Mouse (Mus musculus) embryonic facial prominence, embryonic 11.5 days (tissue): Measurements from ENCODE around the gene C330007P06Rik. TPM values are rescaled to one million over a fixed set of nuclear protein-coding genes. Genes with fewer than 3 reads are reported as not detected.

Source experiments
- ATAC-seq: fragments of 200-750 bp; cut with Nextera tagmentation; replicated peaks from 2 replicates; pipeline ENCODE4 v1.8.0; 2017; ENCODE audit warnings: low read depth; ENCODE audit not compliant: insufficient number of reproducible peaks, low FRiP score, low TSS enrichment
- DNase-seq: peaks from one replicate; pipeline ENCODE4 v3.0.0-alpha.2; 2015; ENCODE audit warnings: low spot score
- H3K27ac ChIP-seq: fragments of 300-500 bp; sonication (generic); replicated peaks from 2 replicates; pipeline ENCODE4 v1.5.1; 2014; ENCODE audit warnings: mild to moderate bottlenecking, low read depth, low read length, control low read depth
- H3K27me3 ChIP-seq: fragments of 300-500 bp; sonication (generic); 2 replicates; pipeline ENCODE4 v1.6.1; 2014; ENCODE audit warnings: mild to moderate bottlenecking, low read length, moderate library complexity, mixed read lengths; ENCODE audit not compliant: control insufficient read depth, insufficient read depth
- H3K36me3 ChIP-seq: fragments of 300-500 bp; sonication (generic); replicated peaks from 2 replicates; pipeline ENCODE4 v1.6.1; 2014; ENCODE audit warnings: low read depth, mild to moderate bottlenecking, low read length, moderate library complexity, mixed read lengths; ENCODE audit not compliant: control insufficient read depth, insufficient read depth
- H3K4me1 ChIP-seq: fragments of 300-500 bp; sonication (generic); 2 replicates; pipeline ENCODE4 v1.6.1; 2014; ENCODE audit warnings: low read length, mixed read lengths; ENCODE audit not compliant: control insufficient read depth, insufficient read depth
- H3K4me2 ChIP-seq: fragments of 300-500 bp; sonication (generic); 2 replicates; pipeline ENCODE4 v1.6.1; 2014; ENCODE audit warnings: low read depth, mild to moderate bottlenecking, control low read depth, low read length, moderate library complexity
- H3K4me3 ChIP-seq: fragments of 300-500 bp; sonication (generic); 2 replicates; pipeline ENCODE4 v1.5.1; 2014; ENCODE audit warnings: low read depth, low read length, control low read depth
- H3K9ac ChIP-seq: fragments of 300-500 bp; sonication (generic); replicated peaks from 2 replicates; pipeline ENCODE4 v1.6.1; 2014; ENCODE audit warnings: mild to moderate bottlenecking, control low read depth, low read length
- H3K9me3 ChIP-seq: fragments of 300-500 bp; sonication (generic); replicated peaks from 2 replicates; pipeline ENCODE4 v1.6.1; 2016; ENCODE audit warnings: mild to moderate bottlenecking, low read length, inconsistent platforms, mixed read lengths; ENCODE audit not compliant: control insufficient read depth
- WGBS: fragments of 180-500 bp; shearing (Covaris S2); extraction: QIAGEN DNeasy Blood & Tissue Kit; methylation state at CpG from one replicate; pipeline ENCODE4 v1.1.7; 2014; 5-methylcytosine and 5-hydroxymethylcytosine counted together
- polyA plus RNA-seq: library from polyadenylated mRNA; unstranded; fragments of >200 nt; fragmentation: Nextera tagmentation; extraction: Ambion mirVana; gene quantifications from 2 replicates; pipeline ENCODE4 v1.2.1, GENCODE M21; 2014

The C330007P06Rik gene
- polyA plus RNA-seq, 1 experiment from 2014 or later: 53.3 TPM

GRCm38 (mm10) chrX:36775520-36775919, 98.4 kb downstream of the C330007P06Rik start:
- H3K4me3 ChIP-seq: no peak overlapping the region
- no peak for ATAC-seq
- WGBS: 84% methylated on average over 5 of the region's 5 CpGs
- DNase-seq: no peak
- H3K4me1 ChIP-seq: no peaks in the 10 kb centered on the region
- H3K36me3 ChIP-seq: no peaks in the 10 kb centered on the region
- no peaks in the 10 kb centered on the region for H3K9me3 ChIP-seq
- H3K4me2 ChIP-seq: no peak overlapping the region
- H3K9ac ChIP-seq: no peak overlapping the region
- no peak overlapping the region for H3K27ac ChIP-seq
- no peaks in the 10 kb centered on the region for H3K27me3 ChIP-seq

Other genes starting within 250 kb of the C330007P06Rik start
- 2.5 and 3.1 TPM in 2 replicates for gene Akap17b, start 228.7 kb downstream of the C330007P06Rik start, polyA plus RNA-seq
- gene Slc25a43, start 130.5 kb downstream of the C330007P06Rik start, polyA plus RNA-seq: 0.89 and 1.00 TPM in 2 replicates
- 585 and 587 TPM in 2 replicates for gene Slc25a5, start 78.5 kb downstream of the C330007P06Rik start, polyA plus RNA-seq
- 136 and 139 TPM in 2 replicates for gene Ube2a, start 211 bp downstream of the C330007P06Rik start, polyA plus RNA-seq
- 2.9 and 3.4 TPM in 2 replicates for gene Nkrf, start 28.8 kb upstream of the C330007P06Rik start, polyA plus RNA-seq
- gene Sept6, start 117.7 kb upstream of the C330007P06Rik start, polyA plus RNA-seq: 57.0 and 59.2 TPM in 2 replicates
- not detected in 2 replicates for gene Sowahd, start 174.7 kb upstream of the C330007P06Rik start, polyA plus RNA-seq
- 502 and 510 TPM in 2 replicates for gene Rpl39, start 211.3 kb upstream of the C330007P06Rik start, polyA plus RNA-seq
- 18.5 and 18.9 TPM in 2 replicates for gene Upf3b, start 236.2 kb upstream of the C330007P06Rik start, polyA plus RNA-seq